Mouse (Mus musculus): Measurements from ENCODE around the gene Neb. TPM values are rescaled to one million over a fixed set of nuclear protein-coding genes. Genes with fewer than 3 reads are reported as not detected.

Neb gene
- 10 to 100 TPM; 27.1 to 49.6 TPM for polyA plus RNA-seq (2017; shearing (Covaris generic))

DNA sequence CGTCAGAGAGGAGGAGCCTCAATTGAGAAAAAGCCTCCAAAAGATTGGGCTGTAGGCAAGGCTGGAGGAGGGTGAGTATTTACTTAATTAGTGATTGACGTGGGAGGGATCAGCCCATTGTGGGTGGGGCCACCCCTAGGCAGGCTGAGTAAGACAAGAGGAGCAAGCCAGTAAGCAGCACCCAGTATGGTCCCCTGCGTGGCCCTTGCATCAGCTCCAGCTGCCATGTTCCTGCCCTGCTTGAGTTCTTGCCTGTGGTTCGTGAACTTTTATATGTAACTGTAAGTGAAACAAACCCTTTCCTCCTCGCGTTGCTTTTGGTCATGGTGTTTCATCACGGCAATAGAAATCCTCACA lies at the start of gene Neb:
Gene Neb, minus strand, starts transcription at position 27 of the 357 bp plus-strand sequence.

GRCm38 (mm10) chr2:52424747-52425522 lies 46.7 kb upstream of the Neb start, which contains the start of gene Arl5a:
Gene Arl5a (minus strand): TSS chr2:52424901.

Other genes starting within 250 kb of the Neb start
- gene Arl5a, start 46.4 kb upstream of the Neb start, polyA plus RNA-seq (2017; shearing (Covaris generic)) = 100 to 1,000 TPM in 1 of 2 experiments, 10 to 100 TPM in 1; 85.8 to 217 TPM

All from activated CD4-positive, CD25-positive, alpha-beta regulatory T cell (primary cell).